Mouse (Mus musculus): Measurements from ENCODE around the gene Mdm1. TPM values are rescaled to one million over a fixed set of nuclear protein-coding genes. Genes with fewer than 3 reads are reported as not detected.
"Not testable (repeated sequence)": the region's sequence is repeated elsewhere in the genome, so short reads cannot be mapped to it uniquely, and the experiment has no call there.

Mdm1 gene
- polyA plus RNA-seq, 1 experiment from 2014 or later = 32.0 TPM

DNA sequence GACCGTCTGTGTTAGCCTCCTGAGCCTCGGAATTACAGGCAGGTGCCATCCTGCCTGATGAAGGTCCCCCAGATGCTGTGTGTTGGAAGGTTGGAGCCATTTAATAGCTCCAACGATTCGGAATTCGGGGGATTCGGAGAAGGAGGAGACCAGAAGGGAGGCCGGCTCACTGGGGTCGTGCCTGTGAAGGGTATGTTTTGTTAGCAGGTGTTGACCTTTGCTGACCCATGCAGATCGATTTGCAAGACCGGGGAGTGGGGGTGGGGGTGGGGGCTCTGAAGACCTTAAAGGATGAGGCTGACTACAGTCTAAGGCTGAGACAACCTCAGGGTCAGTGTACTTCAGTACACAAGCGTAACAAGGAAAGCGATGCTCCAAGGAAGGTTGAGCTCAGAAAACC is 27.6 kb downstream of the Mdm1 start:
- Histone ChIP-seq H3K27ac (no peak overlapping the region), H3K27me3 (replicated peaks) (no peaks in the 10 kb centered on the region), H3K4me1 (no peaks in the 10 kb centered on the region), H3K9me3 (no peaks in the 10 kb centered on the region), H3K4me3 (no peak overlapping the region), H3K36me3 (replicated peaks) (no peaks in the 10 kb centered on the region; the same call in 1 of the 2 replicates), H3K4me2 (no peak overlapping the region), H3K9ac (no peak overlapping the region)
- WGBS = 70% methylated on average over 12 of the region's 12 CpGs
- ATAC-seq (replicated peaks) = no peak

DNA sequence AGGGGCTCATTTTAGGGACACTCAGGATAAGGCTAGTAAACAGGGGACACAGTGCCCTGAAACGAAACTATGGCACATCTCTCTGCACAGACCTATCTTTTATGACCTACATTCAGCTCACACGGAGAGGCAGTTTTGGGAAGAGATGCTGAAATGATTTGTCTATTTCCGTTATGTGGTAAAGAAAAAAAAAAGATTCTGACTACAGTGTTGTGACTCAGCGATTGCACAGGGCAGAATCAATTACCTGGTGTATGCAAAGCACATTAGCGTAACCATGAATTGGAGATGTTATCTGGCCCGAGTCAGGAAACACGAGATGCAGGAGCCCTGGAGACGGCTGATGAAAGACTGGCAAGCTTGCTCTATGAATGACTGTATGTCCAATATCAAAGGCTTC is 30.8 kb downstream of the Mdm1 start:
- H3K4me3 ChIP-seq = no peak overlapping the region

DNA sequence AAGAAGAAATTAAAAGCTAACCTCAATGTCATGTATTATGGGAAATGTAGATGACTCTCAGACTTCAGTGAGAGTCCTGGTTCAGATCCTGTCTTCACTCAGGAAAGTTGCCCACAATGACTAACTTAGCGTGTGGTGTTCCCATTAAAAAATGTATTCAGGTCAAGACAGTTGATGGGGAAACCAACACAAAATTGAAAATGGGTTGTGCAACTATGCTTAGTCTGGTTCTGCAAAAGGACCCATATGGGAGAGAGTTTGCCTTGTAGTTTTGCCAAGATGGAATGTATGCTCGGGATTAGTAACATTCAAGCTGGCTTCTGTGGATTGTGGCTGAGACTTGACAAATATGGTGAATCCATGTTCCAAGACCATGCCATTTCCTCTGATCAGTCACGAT is 31.3 kb downstream of the Mdm1 start:
- Histone ChIP-seq H3K27ac (no peak overlapping the region), H3K27me3 (replicated peaks) (no peaks in the 10 kb centered on the region), H3K4me2 (no peak overlapping the region), H3K36me3 (replicated peaks) (no peaks in the 10 kb centered on the region; the same call in 1 of the 2 replicates), H3K9ac (no peak overlapping the region), H3K4me3 (no peak overlapping the region), H3K9me3 (no peaks in the 10 kb centered on the region), H3K4me1 (no peaks in the 10 kb centered on the region)
- WGBS = 96% methylated on average over 3 of the region's 3 CpGs
- no peak for ATAC-seq (replicated peaks)

More for the DNA sequence above, 30.8 kb downstream of the Mdm1 start:
- no peaks in the 10 kb centered on the region; the same call in 1 of the 2 replicates for H3K36me3 ChIP-seq (replicated peaks)
- H3K9ac ChIP-seq = no peak overlapping the region
- no peak overlapping the region for H3K27ac ChIP-seq
- no peak for ATAC-seq (replicated peaks)
- no peaks in the 10 kb centered on the region for H3K9me3 ChIP-seq
- H3K27me3 ChIP-seq (replicated peaks) = no peaks in the 10 kb centered on the region
- H3K4me2 ChIP-seq = no peak overlapping the region
- WGBS = 79% methylated on average over 8 of the region's 8 CpGs
- no peaks in the 10 kb centered on the region for H3K4me1 ChIP-seq

DNA sequence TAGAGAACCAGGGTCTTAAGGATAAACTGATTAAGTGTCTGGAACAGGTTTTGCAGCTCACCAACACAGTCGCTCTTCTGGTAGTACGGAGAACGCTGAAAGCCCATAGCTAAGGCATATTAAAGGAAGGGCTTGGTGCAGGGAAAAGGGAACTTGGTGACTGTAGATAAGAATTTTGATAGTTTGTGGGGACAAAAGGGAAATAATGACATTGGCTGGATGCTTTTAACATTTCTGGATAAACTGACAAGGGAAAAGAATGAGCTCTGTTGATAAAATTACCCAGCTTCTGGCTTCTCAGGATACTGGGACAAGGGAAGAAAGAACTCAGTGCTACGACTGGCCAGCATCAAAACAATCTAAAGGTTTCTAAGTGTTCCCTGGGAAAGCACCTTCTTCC is 33.9 kb downstream of the Mdm1 start:
- not testable (repeated sequence) for H3K9ac ChIP-seq; H3K4me3 ChIP-seq; H3K36me3 ChIP-seq (replicated peaks); H3K27me3 ChIP-seq (replicated peaks); ATAC-seq (replicated peaks); H3K27ac ChIP-seq; H3K9me3 ChIP-seq; H3K4me2 ChIP-seq; H3K4me1 ChIP-seq
- 88% methylated on average over 4 of the region's 4 CpGs for WGBS

DNA sequence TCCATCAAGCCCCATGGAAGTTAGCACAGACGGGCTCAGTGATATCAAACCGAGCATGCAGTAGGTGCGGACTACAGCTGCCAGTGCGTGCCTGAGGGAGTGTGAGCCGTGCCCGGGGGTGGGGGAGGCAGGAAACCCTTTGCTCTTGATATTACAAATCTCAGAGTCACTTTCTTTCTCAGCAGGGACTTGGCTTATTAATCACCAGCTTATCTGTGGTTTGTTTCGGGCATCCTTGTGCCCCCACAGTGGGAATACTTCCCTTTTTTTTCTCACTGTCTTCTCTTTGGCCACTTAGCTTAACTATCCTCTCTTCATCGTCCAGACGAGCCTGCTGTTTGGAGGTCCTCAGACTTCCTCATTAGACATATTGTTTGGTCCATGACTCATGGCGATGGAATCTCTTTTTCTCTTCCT is 37.1 kb downstream of the Mdm1 start:
- Histone ChIP-seq H3K9ac (no peak overlapping the region), H3K4me1 (no peaks in the 10 kb centered on the region), H3K9me3 (no peaks in the 10 kb centered on the region), H3K4me3 (no peak overlapping the region), H3K27me3 (replicated peaks) (no peaks in the 10 kb centered on the region), H3K27ac (no peak overlapping the region), H3K4me2 (no peak overlapping the region), H3K36me3 (replicated peaks) (no peaks in the 10 kb centered on the region)
- 85% methylated on average over 10 of the region's 10 CpGs for WGBS
- ATAC-seq (replicated peaks) = no peak

DNA sequence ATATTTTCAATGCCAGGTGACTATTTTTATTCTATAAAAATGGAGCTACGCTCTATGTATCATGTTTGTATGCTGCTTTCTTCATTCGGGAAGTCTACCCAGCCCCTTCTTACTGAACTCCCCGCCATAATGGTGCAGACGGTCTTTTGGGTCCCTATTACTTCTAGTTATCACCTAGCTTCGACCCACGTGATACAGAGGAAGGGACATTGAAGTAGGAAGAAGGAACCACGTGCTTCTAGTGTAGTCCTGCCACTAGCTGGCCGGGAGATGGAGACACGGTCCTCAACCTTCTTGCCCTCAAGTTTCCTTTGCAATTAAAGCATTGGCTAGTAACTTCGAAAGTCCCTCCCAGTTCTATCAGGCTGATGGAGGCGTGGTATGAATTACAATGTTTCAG is 37.7 kb downstream of the Mdm1 start:
- Histone ChIP-seq H3K27me3 (replicated peaks) (no peaks in the 10 kb centered on the region), H3K9me3 (no peaks in the 10 kb centered on the region), H3K9ac (no peak overlapping the region), H3K36me3 (replicated peaks) (no peaks in the 10 kb centered on the region), H3K27ac (no peak overlapping the region), H3K4me1 (no peaks in the 10 kb centered on the region), H3K4me2 (no peak overlapping the region), H3K4me3 (no peak overlapping the region)
- WGBS = 92% methylated on average over 11 of the region's 11 CpGs
- ATAC-seq (replicated peaks) = no peak

DNA sequence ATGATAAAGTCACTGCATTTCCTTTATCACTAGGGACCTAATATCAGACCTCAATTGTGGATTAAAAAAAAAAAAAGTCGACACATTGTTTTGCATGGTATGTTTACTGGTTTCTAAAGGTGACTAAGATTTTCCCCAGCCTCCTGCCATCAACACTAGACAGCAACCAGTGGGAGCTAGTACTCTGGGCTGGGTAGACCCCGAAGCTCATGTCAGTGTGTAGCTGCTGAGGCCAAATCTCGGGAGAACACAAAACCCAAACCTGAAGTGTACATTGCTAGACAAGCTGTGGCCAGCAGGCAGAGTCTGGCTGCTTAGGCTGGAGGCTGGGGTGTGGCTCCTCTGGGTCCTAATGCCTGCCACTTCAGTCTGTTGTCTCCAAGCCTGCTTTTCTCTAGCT is 53.5 kb downstream of the Mdm1 start:
- not testable (repeated sequence) for H3K9me3 ChIP-seq; H3K4me2 ChIP-seq; H3K27ac ChIP-seq; H3K27me3 ChIP-seq (replicated peaks); H3K4me1 ChIP-seq; ATAC-seq (replicated peaks); H3K4me3 ChIP-seq; H3K36me3 ChIP-seq (replicated peaks); H3K9ac ChIP-seq
- 38% methylated on average over 3 of the region's 3 CpGs for WGBS

DNA sequence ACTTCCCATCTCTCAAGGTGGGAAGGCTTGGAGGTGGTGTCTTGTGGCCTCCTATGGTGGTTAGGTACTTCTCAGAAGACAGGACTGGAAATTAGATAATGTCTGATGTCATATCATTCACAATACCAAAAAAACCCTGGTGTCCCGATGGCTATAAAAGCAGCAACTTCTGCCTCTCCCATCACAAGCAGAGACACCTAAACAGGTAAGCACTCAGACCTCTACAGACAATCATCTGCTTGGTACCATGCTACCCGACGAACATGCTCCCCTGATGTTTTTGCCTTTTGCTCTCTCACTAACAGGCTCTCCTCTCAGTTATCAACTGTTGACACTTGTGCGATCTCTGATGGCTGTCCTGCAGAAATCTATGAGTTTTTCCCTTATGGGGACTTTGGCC is 63.0 kb downstream of the Mdm1 start, which contains the start of gene Il22:
Gene Il22 (plus strand): TSS at position 301 of the 400 bp plus-strand sequence.
- no peak within 1 kb of the TSS for H3K27ac ChIP-seq
- H3K4me2 ChIP-seq = no peak within 1 kb of the TSS
- no peaks in the 10 kb centered on the region for H3K27me3 ChIP-seq (replicated peaks)
- H3K4me1 ChIP-seq = no peaks in the 10 kb centered on the region
- H3K9ac ChIP-seq = no peak within 1 kb of the TSS
- WGBS = 93% methylated on average over 4 of the region's 4 CpGs
- H3K4me3 ChIP-seq = no peak within 1 kb of the TSS
- ATAC-seq (replicated peaks) = no peak
- H3K36me3 ChIP-seq (replicated peaks) = no peaks in the 10 kb centered on the region
- no peaks in the 10 kb centered on the region for H3K9me3 ChIP-seq

DNA sequence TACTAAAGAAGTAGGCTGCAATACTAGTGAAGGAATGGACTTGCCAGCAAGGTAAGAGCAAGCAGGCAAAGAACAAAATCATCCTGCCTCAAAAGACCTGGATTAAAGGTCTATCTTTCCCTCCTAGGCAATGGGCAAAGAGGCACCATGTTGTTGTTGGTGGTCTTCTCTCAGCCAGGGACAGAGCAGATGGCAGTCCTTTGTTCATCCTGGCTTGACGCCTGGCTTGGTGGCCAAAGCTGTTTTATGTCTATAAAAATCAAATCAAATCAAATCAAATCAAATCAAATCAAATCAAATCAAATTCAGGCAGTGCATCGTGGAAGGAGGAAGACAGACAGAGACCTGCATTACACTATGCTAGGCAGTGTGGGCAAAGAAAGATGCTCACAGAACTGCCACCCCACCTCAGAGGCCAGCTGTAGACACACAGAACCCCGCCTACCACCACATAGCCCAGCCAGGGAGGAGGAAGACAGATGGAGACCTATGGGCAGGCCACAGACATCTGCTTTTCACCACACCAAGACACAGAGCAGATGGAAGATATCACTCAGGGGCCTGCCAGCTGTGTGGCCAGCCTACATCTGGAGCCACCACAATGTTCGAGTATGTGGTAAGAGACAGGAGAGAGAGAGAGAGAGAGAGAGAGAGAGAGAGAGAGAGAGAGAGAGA is 74.2 kb downstream of the Mdm1 start:
- not testable (repeated sequence) for H3K4me1 ChIP-seq; H3K27me3 ChIP-seq (replicated peaks); H3K9me3 ChIP-seq; H3K4me3 ChIP-seq; ATAC-seq (replicated peaks); H3K4me2 ChIP-seq; H3K36me3 ChIP-seq (replicated peaks); H3K9ac ChIP-seq; H3K27ac ChIP-seq
- 85% methylated on average over 3 of the region's 4 CpGs for WGBS

Other genes with a start within 250 kb of the Mdm1 start
- gene Il22, start 63.1 kb downstream of the Mdm1 start, polyA plus RNA-seq (2015; fragmentation: Nextera tagmentation; extraction: Ambion mirVana) = 0.25 TPM in 1 of 2 replicates, not detected in the other
- gene Gm32717, start 99.0 kb downstream of the Mdm1 start, polyA plus RNA-seq (2015; fragmentation: Nextera tagmentation; extraction: Ambion mirVana) = 0.14 and 0.21 TPM in 2 replicates
- gene Gm32802, start 116.9 kb downstream of the Mdm1 start, polyA plus RNA-seq (2015; fragmentation: Nextera tagmentation; extraction: Ambion mirVana) = 0.14 and 0.21 TPM in 2 replicates
- gene Iltifb, start 153.2 kb downstream of the Mdm1 start, polyA plus RNA-seq (2015; fragmentation: Nextera tagmentation; extraction: Ambion mirVana) = 0.52 TPM in 1 of 2 replicates, not detected in the other
- gene Gm9040, start 185.2 kb downstream of the Mdm1 start, polyA plus RNA-seq (2015; fragmentation: Nextera tagmentation; extraction: Ambion mirVana) = not detected in 2 replicates
- not detected in 2 replicates for gene Gm9044, start 190.6 kb downstream of the Mdm1 start, polyA plus RNA-seq (2015; fragmentation: Nextera tagmentation; extraction: Ambion mirVana)
- not detected in 2 replicates for gene Gm9045, start 196.0 kb downstream of the Mdm1 start, polyA plus RNA-seq (2015; fragmentation: Nextera tagmentation; extraction: Ambion mirVana)
- not detected in 2 replicates for gene Gm9046, start 201.4 kb downstream of the Mdm1 start, polyA plus RNA-seq (2015; fragmentation: Nextera tagmentation; extraction: Ambion mirVana)
- gene Gm9048, start 206.9 kb downstream of the Mdm1 start, polyA plus RNA-seq (2015; fragmentation: Nextera tagmentation; extraction: Ambion mirVana) = 0.08 TPM in 1 of 2 replicates, not detected in the other
- gene Gm9049, start 212.3 kb downstream of the Mdm1 start, polyA plus RNA-seq (2015; fragmentation: Nextera tagmentation; extraction: Ambion mirVana) = not detected in 2 replicates

All from midbrain, embryonic 15.5 days (tissue).